11 mouse cellular contexts compared by ENCODE assay signal in the genomic region with DNA sequence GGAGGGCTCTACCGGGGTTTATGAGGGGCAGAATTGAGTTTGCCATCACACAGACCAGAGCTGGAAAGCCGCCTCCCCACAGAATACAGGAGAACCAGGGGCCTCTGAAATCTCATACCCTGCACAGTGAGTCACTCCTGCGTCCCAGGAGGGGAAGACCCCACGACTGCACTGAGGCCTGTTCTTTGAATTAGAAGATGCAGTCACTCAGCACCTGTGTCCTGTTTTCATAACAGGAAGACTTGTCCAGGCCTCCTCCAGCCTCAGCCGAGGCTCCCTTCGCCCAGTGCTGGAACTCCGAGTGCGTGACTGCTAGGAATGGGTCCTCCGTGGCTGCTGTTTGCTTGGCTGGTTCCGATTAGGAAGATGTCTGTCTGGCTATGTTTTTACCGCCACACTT. TPM values are rescaled to one million over a fixed set of nuclear protein-coding genes. Genes with fewer than 3 reads are reported as not detected.
DNase-seq lines count a peak whose midpoint lies in the region; ATAC-seq and TF ChIP-seq lines count a peak whose summit lies in the region.
"Had no signal": no experiment of that assay in that cellular context is flagged by ENCODE, and none has a peak within 500 bp of the region (broad histone marks: within the 10 kb centered on the region; RNA-seq: fewer than 3 reads in every experiment).

No protein-coding gene starts in this region.

- no peak for TF ChIP-seq CTCF in gastrocnemius, adult 2 months (IDR thresholded peaks at IDR 0.05)
- no peak for TF ChIP-seq CTCF in C2C12 (IDR thresholded peaks at IDR 0.05; ENCODE audit: control insufficient read depth, insufficient read depth, insufficient read length)

- no peaks in the 10 kb centered on the region for H3K27me3 ChIP-seq in C2C12 (ENCODE audit: control insufficient read depth, insufficient read depth, insufficient read length)
- no peaks in the 10 kb centered on the region for H3K27me3 ChIP-seq in limb, embryonic 14.5 days (ENCODE audit: control insufficient read depth, insufficient read depth, low read length)
- H3K27me3 ChIP-seq: megakaryocyte, embryonic 14.5 days had no signal

- H3ac ChIP-seq in C2C12 (ENCODE audit: control insufficient read depth, insufficient read length, low read depth), result no peak overlapping the region

- peak overlapping the region; percentile 82 for H3K27ac ChIP-seq in gastrocnemius, adult 2 months
- H3K27ac ChIP-seq in limb, embryonic 14.5 days (replicated peaks; ENCODE audit: low read depth, low read length), result 0 out of 2 replicates have a peak overlapping the region, but pooled peaks have one; percentile 3

- no peaks in the 10 kb centered on the region for H3K9me3 ChIP-seq in limb, embryonic 14.5 days (ENCODE audit: control insufficient read depth, low read length)

- no peak overlapping the region for H3K9ac ChIP-seq in limb, embryonic 14.5 days (ENCODE audit: low read depth, low read length, severe bottlenecking)

- DNase-seq in gastrocnemius, adult 2 months, result peak; percentile 33
- DNase-seq in gastrocnemius, postnatal 10 days, result no peak
- peak; percentile 54 for DNase-seq in heart, adult 8-10 months (ENCODE audit: low spot score)
- DNase-seq in limb, embryonic 14.5 days (ENCODE audit: low spot score), result no peak
- DNase-seq in left cerebral cortex, adult 11 months (ENCODE audit: low spot score), result no peak
- DNase-seq in layer of hippocampus, adult 11-12 months (ENCODE audit: low spot score), result no peak
- no peak for DNase-seq in ovary, postnatal 14 days (ENCODE audit: low spot score)
- DNase-seq: adrenal gland, adult 2 months; B cell, adult 2 months had no signal

- H3K4me2 ChIP-seq in limb, embryonic 14.5 days (replicated peaks; ENCODE audit: low read depth, low read length, severe bottlenecking), result no peak overlapping the region

- H3K79me2 ChIP-seq in C2C12 (ENCODE audit: control insufficient read depth, insufficient read depth), result peaks cover 85% of the 10 kb centered on the region

- WGBS in limb, embryonic 14.5 days, result 42% methylated on average over 11 of the region's 11 CpGs

- H3K79me3 ChIP-seq in C2C12 (ENCODE audit: low read depth), result peaks cover 65% of the 10 kb centered on the region

- H3K4me1 ChIP-seq in limb, embryonic 14.5 days (ENCODE audit: control insufficient read depth, insufficient read depth, low read length), result peaks cover 32% of the 10 kb centered on the region
- H3K4me1 ChIP-seq: megakaryocyte, embryonic 14.5 days had no signal

- peaks cover 6% of the 10 kb centered on the region for H3K36me3 ChIP-seq in C2C12 (ENCODE audit: control insufficient read depth, insufficient read depth)
- no peaks in the 10 kb centered on the region for H3K36me3 ChIP-seq in limb, embryonic 14.5 days (ENCODE audit: control insufficient read depth, insufficient read depth, low read length)

- 0 out of 2 replicates have a peak overlapping the region, but pooled peaks have one; percentile 21 for H3K4me3 ChIP-seq in gastrocnemius, adult 2 months
- H3K4me3 ChIP-seq in C2C12 (ENCODE audit: insufficient read depth, poor library complexity, severe bottlenecking), result no peak overlapping the region
- H3K4me3 ChIP-seq in limb, embryonic 14.5 days (replicated peaks; ENCODE audit: low read length), result no peak overlapping the region
- H3K4me3 ChIP-seq: megakaryocyte, embryonic 14.5 days had no signal

- ATAC-seq in limb, embryonic 14.5 days (ENCODE audit: low FRiP score, low read depth), result peak; percentile 39; the same call in 1 of the 2 replicates

- intact Hi-C loops in gastrocnemius, adult 2 months (cut with DNase I), result no loop called here

- TF ChIP-seq POLR2A in limb, embryonic 14.5 days (IDR thresholded peaks at IDR 0.05; ENCODE audit: borderline replicate concordance, extremely low read depth, insufficient read depth, insufficient read length), result no peak

TF ChIP-seq in C2C12, 6 proteins besides CTCF, POLR2A, EP300 and RAD21:
- peak; percentile 61 for TF ChIP-seq MYOD1 (IDR thresholded peaks at IDR 0.05; ENCODE audit: control insufficient read depth, insufficient read length, low read depth)
- TF ChIP-seq USF1 (IDR thresholded peaks at IDR 0.05; ENCODE audit: low read depth), result no peak

RNA-seq across cellular contexts. Expression of a gene that starts 16.6 kb away (rescaled TPM):
- total RNA-seq in gastrocnemius, adult 2 months (2021), result 1 to 10 TPM; 6.1 to 8.1 TPM
- 100 to 1,000 TPM in 1 of 2 experiments, 10 to 100 TPM in 1; 83.3 to 107 TPM for total RNA-seq in gastrocnemius, postnatal 10 days (2021)
- 22.8 TPM for polyA plus RNA-seq in C2C12 (2012; fragmentation: generic; extraction: Trizol)
- 10 to 100 TPM; 23.8 to 32.9 (median 29.5) TPM for total RNA-seq in heart, adult 8-10 months (2022)
- polyA plus RNA-seq in limb, embryonic 14.5 days (2012; rRNA removed), result 175 and 240 TPM in 2 replicates
- 145 and 171 TPM in 2 replicates for polyA plus RNA-seq in limb, embryonic 14.5 days (2014; fragmentation: Nextera tagmentation; extraction: Ambion mirVana)

Comparison
In these comparisons a context has a peak if more than half of its experiments do, and no peak if none do; other contexts are left out.
1. DNase-seq: peak in gastrocnemius, adult 2 months (single experiment) and heart, adult 8-10 months (single experiment); none in gastrocnemius, postnatal 10 days (single experiment), limb, embryonic 14.5 days (single experiment), left cerebral cortex, adult 11 months (single experiment), layer of hippocampus, adult 11-12 months (single experiment) and ovary, postnatal 14 days (single experiment).